Mouse (Mus musculus): ENCODE results near the gene Ccdc115. TPM values are rescaled to one million over a fixed set of nuclear protein-coding genes. Genes with fewer than 3 reads are reported as not detected.
A peak's percentile ranks its signal among the peaks of the same experiment; 100 is the strongest.

Ccdc115 gene
- polyA plus RNA-seq (2014; fragmentation: Nextera tagmentation; extraction: Ambion mirVana) = 51.9 and 55.4 TPM in 2 replicates

DNA sequence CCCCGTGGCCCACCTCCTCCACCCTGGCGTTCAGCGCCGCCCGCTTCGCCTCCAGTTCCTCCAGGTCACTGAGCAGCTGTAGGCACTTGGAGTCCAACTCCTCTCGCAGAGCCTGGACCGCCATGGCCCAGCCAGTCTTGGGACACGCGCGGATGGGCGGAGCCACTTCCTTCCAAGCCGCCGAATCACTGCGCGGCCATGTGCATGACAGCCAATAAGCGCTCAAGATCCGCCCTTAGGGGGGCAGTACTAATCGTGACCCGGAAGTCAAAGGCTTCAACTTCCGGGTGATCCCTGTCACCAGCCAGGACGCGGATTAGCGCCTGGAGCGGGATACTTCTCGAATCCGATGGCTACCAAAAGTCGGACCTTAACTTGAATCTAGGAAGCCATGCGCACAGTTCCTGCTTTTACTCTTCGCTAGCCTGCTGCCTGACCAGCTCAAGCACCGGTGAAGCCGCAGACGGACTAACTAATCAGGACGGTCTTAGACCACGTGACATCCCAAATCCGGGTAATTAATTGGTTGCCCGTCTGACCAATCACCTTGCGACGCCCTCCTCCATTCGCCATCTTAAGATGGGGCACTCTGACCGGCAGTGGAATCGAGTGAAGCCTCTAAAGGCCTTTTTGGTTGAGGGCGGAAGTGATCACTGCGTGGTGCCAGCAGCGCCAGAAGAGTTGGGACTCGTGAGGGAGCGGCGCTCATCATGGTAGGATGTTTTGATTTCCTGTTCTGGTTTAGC lies at the start of gene Ccdc115, which contains the start of gene Imp4:
Gene Ccdc115, minus strand, starts transcription at position 458 of the 746 bp plus-strand sequence.
Gene Imp4, plus strand, starts transcription at position 637 of the 746 bp plus-strand sequence.
- peak; percentile 96 for ATAC-seq (replicated peaks; ENCODE audit: insufficient number of reproducible peaks, low FRiP score, low TSS enrichment, low read depth)
- peak within 1 kb of the TSS; percentile 61 for H3K4me2 ChIP-seq (ENCODE audit: low read depth, low read length)
- WGBS = 0% methylated on average over 48 of the region's 48 CpGs

DNA sequence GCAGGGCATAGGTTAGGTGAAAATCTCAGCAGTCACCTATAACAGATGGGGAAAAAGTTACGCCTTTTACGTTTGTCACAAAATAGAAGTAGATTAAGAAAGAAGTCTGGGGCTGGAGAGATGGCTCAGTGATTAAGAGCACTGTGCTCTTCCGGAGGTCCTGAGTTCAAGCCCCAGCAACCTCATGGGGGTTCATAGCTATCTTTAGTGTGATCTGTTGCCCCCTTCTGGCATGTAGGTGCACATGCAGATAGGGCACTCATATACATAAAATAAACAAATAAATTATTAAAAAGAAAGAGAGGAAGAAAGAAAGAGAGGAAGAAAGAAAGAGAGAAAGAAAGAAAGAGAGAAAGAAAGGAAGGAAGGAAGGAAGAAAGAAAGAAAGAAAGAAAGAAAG lies 47.9 kb upstream of the Ccdc115 start:
- Histone ChIP-seq H3K27me3 (ENCODE audit: control insufficient read depth, insufficient read depth, low read length) (no peaks in the 10 kb centered on the region), H3K4me3 (ENCODE audit: low read depth, low read length) (no peak overlapping the region), H3K4me2 (ENCODE audit: low read depth, low read length) (no peak overlapping the region), H3K36me3 (replicated peaks; ENCODE audit: control insufficient read depth, insufficient read depth, low read depth, low read length) (no peaks in the 10 kb centered on the region), H3K4me1 (ENCODE audit: control insufficient read depth, insufficient read depth, low read length) (no peaks in the 10 kb centered on the region), H3K9me3 (replicated peaks; ENCODE audit: control insufficient read depth, low read length) (no peaks in the 10 kb centered on the region), H3K9ac (replicated peaks; ENCODE audit: low read length) (no peak overlapping the region), H3K27ac (replicated peaks; ENCODE audit: low read depth, low read length) (no peak overlapping the region)
- DNase-seq (ENCODE audit: low spot score) = no peak
- WGBS = 92% methylated on average over 3 of the region's 3 CpGs
- no peak for ATAC-seq (replicated peaks; ENCODE audit: insufficient number of reproducible peaks, low FRiP score, low TSS enrichment, low read depth)

More for the DNA sequence above, at the start of gene Ccdc115, which contains the start of gene Imp4:
- DNase-seq (ENCODE audit: low spot score) = peak; percentile 99
- H3K4me1 ChIP-seq (ENCODE audit: control insufficient read depth, insufficient read depth, low read length) = no peaks in the 10 kb centered on the region
- no peaks in the 10 kb centered on the region for H3K27me3 ChIP-seq (ENCODE audit: control insufficient read depth, insufficient read depth, low read length)
- H3K36me3 ChIP-seq (replicated peaks; ENCODE audit: control insufficient read depth, insufficient read depth, low read depth, low read length) = peaks cover 9% of the 10 kb centered on the region
- peak within 1 kb of the TSS; percentile 73 for H3K9ac ChIP-seq (replicated peaks; ENCODE audit: low read length)
- H3K9me3 ChIP-seq (replicated peaks; ENCODE audit: control insufficient read depth, low read length) = no peaks in the 10 kb centered on the region
- peak within 1 kb of the TSS; percentile 62; the same call in 1 of the 2 replicates for H3K27ac ChIP-seq (replicated peaks; ENCODE audit: low read depth, low read length)
- H3K4me3 ChIP-seq (ENCODE audit: low read depth, low read length) = peak within 1 kb of the TSS; percentile 73

DNA sequence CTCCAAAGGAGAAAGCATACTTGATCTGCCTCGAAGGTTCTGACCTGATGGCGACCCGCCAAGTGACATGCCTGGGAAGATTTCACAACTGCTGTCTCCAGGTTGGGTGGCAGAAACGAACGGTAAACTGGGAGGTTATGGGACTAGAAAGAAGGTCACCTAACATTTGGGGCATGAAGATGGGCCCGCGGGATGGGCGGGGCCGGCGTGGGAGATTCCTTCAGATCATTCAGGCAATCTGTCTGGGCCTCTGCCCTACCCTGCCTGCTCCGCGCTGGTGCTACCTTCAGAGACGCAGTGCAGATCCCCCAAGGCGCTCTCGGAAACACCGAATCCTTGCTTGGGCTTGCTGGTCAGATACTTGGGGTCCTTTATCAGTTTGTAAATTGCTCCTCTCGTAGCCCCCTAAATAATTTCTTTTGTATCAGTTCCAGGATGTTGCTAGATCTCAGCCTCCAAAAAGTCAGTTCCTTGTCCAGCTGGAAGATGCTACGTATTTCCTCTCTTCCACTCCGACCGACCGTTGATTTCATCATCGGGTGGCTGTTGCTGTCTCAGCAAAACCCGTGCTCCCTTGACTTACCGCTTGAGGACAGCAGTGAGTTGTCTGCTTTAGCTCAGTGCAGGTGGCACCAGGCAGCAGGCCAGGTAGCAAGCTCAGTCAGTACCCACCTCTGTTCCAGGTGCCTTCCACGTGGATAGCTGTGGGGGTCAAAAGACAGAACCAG lies 46.2 kb upstream of the Ccdc115 start:
- H3K4me3 ChIP-seq (ENCODE audit: low read depth, low read length) = no peak overlapping the region
- 9% methylated on average over 25 of the region's 25 CpGs for WGBS
- no peaks in the 10 kb centered on the region for H3K4me1 ChIP-seq (ENCODE audit: control insufficient read depth, insufficient read depth, low read length)
- no peaks in the 10 kb centered on the region for H3K9me3 ChIP-seq (replicated peaks; ENCODE audit: control insufficient read depth, low read length)
- H3K36me3 ChIP-seq (replicated peaks; ENCODE audit: control insufficient read depth, insufficient read depth, low read depth, low read length) = no peaks in the 10 kb centered on the region
- no peaks in the 10 kb centered on the region for H3K27me3 ChIP-seq (ENCODE audit: control insufficient read depth, insufficient read depth, low read length)
- H3K9ac ChIP-seq (replicated peaks; ENCODE audit: low read length) = no peak overlapping the region
- ATAC-seq (replicated peaks; ENCODE audit: insufficient number of reproducible peaks, low FRiP score, low TSS enrichment, low read depth) (no peak), DNase-seq (ENCODE audit: low spot score) (peak; percentile 59)
- H3K27ac ChIP-seq (replicated peaks; ENCODE audit: low read depth, low read length) = no peak overlapping the region
- H3K4me2 ChIP-seq (ENCODE audit: low read depth, low read length) = peak overlapping the region; percentile 37; the same call in 1 of the 2 replicates

DNA sequence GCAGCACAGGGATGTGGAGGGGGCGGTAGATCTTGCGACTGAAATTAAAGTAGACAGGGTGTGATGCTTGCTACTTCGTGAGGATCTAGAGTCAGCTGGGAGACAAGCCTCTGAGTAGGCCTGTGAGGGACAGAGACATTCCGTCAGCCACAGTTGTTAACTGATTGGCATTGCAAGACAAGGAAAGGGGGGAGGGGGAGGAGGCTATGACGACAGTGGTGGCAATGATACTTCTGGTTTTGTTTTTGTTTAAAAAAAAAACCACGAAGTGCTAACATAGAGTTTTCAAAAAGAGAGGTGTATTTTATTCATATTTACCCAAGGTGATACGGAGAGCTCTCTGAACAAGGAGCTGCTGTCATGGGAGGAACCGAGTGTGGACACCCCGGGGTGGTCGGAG lies 45.0 kb upstream of the Ccdc115 start:
- Histone ChIP-seq H3K4me2 (ENCODE audit: low read depth, low read length) (no peak overlapping the region), H3K27me3 (ENCODE audit: control insufficient read depth, insufficient read depth, low read length) (no peaks in the 10 kb centered on the region), H3K36me3 (replicated peaks; ENCODE audit: control insufficient read depth, insufficient read depth, low read depth, low read length) (no peaks in the 10 kb centered on the region), H3K9ac (replicated peaks; ENCODE audit: low read length) (no peak overlapping the region), H3K27ac (replicated peaks; ENCODE audit: low read depth, low read length) (no peak overlapping the region), H3K9me3 (replicated peaks; ENCODE audit: control insufficient read depth, low read length) (no peaks in the 10 kb centered on the region), H3K4me1 (ENCODE audit: control insufficient read depth, insufficient read depth, low read length) (no peaks in the 10 kb centered on the region), H3K4me3 (ENCODE audit: low read depth, low read length) (no peak overlapping the region)
- DNase-seq (ENCODE audit: low spot score) (no peak), ATAC-seq (replicated peaks; ENCODE audit: insufficient number of reproducible peaks, low FRiP score, low TSS enrichment, low read depth) (no peak)
- 74% methylated on average over 10 of the region's 10 CpGs for WGBS

DNA sequence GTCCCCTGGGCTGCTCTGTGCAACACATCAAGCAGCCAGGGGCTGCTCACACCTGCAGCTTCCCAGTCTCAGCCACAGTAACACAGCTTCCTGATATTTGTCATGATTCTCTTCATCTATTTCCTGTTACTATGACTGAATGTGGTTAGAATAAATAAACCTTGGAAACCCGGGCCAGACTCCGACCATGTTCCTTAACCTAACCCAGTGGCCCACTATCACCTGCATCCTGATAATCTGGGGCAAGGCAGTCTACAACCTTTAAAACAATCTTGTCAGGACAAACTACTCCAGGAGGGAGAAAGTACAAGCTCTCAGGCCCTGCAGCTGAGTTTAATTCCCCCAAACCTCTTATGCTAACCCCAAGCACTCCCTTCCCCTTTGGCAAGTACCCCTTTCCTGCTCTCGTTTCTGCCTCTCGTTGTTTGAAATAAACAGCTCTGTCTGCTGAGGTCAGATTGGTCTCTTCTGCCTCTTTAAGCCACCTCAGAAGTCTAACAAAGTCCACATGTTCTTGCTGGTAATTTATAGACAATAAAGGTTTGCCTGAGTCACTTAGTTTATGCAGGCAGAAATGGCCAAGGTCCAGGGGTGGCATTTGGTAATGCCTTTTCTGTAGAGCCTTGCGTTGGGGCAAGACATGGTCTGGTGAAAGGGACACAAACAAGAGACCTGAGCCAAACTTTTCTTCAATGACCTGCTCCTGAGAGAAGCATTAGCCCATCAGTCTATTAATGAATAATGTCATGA lies 42.6 kb upstream of the Ccdc115 start:
- H3K4me3 ChIP-seq (ENCODE audit: low read depth, low read length) = no peak overlapping the region
- WGBS = 65% methylated on average over 5 of the region's 5 CpGs

DNA sequence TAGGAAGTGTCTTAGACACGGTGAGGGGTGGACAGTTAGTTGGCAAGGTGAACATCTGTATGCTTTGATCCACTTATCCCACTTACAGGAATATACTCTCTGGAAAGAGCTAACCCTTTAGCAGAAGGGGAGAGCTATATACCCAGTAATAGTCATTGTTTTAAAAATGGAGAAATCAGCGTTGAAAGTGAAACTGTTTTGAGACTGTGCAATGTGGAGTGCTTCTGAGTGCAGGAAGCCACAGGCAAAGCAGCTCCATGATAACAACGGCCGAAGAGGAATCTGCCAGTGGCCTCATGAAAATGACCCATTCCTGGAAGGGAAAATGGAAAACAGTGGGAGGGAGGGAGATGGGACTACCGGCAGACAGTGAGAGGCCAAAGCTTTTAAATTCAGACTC lies 41.3 kb upstream of the Ccdc115 start:
- H3K9ac ChIP-seq (replicated peaks; ENCODE audit: low read length) = no peak overlapping the region
- no peak for DNase-seq (ENCODE audit: low spot score)
- H3K36me3 ChIP-seq (replicated peaks; ENCODE audit: control insufficient read depth, insufficient read depth, low read depth, low read length) = no peaks in the 10 kb centered on the region
- H3K4me1 ChIP-seq (ENCODE audit: control insufficient read depth, insufficient read depth, low read length) = no peaks in the 10 kb centered on the region
- H3K27me3 ChIP-seq (ENCODE audit: control insufficient read depth, insufficient read depth, low read length) = no peaks in the 10 kb centered on the region
- H3K27ac ChIP-seq (replicated peaks; ENCODE audit: low read depth, low read length) = no peak overlapping the region
- no peak for ATAC-seq (replicated peaks; ENCODE audit: insufficient number of reproducible peaks, low FRiP score, low TSS enrichment, low read depth)
- no peak overlapping the region for H3K4me2 ChIP-seq (ENCODE audit: low read depth, low read length)
- H3K9me3 ChIP-seq (replicated peaks; ENCODE audit: control insufficient read depth, low read length) = no peaks in the 10 kb centered on the region
- H3K4me3 ChIP-seq (ENCODE audit: low read depth, low read length) = no peak overlapping the region
- WGBS = 78% methylated on average over 5 of the region's 5 CpGs

More for the DNA sequence above, 42.6 kb upstream of the Ccdc115 start:
- Histone ChIP-seq H3K4me2 (ENCODE audit: low read depth, low read length) (no peak overlapping the region), H3K27ac (replicated peaks; ENCODE audit: low read depth, low read length) (no peak overlapping the region), H3K4me1 (ENCODE audit: control insufficient read depth, insufficient read depth, low read length) (no peaks in the 10 kb centered on the region), H3K9ac (replicated peaks; ENCODE audit: low read length) (no peak overlapping the region), H3K9me3 (replicated peaks; ENCODE audit: control insufficient read depth, low read length) (no peaks in the 10 kb centered on the region), H3K36me3 (replicated peaks; ENCODE audit: control insufficient read depth, insufficient read depth, low read depth, low read length) (no peaks in the 10 kb centered on the region), H3K27me3 (ENCODE audit: control insufficient read depth, insufficient read depth, low read length) (no peaks in the 10 kb centered on the region)
- DNase-seq (ENCODE audit: low spot score) = no peak
- ATAC-seq (replicated peaks; ENCODE audit: insufficient number of reproducible peaks, low FRiP score, low TSS enrichment, low read depth) = no peak

DNA sequence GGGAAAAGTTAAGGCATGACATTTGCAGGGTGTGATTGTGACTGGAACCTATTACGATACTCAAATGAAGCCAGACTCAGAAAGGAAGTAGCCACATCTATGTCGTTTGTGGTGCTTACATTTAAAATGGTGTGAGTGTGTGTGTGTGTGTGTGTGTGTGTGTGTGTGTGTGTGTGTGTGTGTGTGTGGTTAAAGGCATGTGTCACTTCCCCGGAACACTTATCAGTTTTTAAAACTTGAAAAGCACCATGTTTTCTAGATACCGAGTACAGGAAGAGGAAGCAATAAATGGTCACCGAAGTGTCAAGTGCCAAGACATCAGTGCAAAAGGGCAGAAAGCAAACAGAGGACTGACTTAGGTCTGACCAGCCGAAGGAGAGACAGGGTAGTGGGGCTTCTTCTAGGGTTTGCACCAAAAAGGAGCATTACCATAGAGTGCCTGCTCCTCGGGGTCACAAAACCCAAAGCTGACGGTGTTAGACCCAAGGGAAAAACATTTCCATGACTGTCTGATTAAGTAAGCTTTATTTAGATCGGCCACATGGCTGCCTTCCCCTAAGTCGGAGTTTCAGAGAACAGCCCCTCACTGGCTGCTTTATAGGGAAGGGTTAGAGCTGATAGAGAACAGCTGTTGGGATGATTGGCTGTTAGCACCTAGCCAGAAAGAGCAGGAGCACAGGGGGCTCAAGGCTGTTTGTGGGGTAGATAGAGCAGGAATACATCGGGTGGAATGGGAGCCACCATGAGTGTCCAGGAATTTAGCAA lies 39.6 kb upstream of the Ccdc115 start:
- Histone ChIP-seq H3K4me1 (ENCODE audit: control insufficient read depth, insufficient read depth, low read length) (no peaks in the 10 kb centered on the region), H3K9ac (replicated peaks; ENCODE audit: low read length) (no peak overlapping the region), H3K27ac (replicated peaks; ENCODE audit: low read depth, low read length) (no peak overlapping the region), H3K36me3 (replicated peaks; ENCODE audit: control insufficient read depth, insufficient read depth, low read depth, low read length) (no peaks in the 10 kb centered on the region), H3K27me3 (ENCODE audit: control insufficient read depth, insufficient read depth, low read length) (no peaks in the 10 kb centered on the region), H3K9me3 (replicated peaks; ENCODE audit: control insufficient read depth, low read length) (no peaks in the 10 kb centered on the region), H3K4me2 (ENCODE audit: low read depth, low read length) (no peak overlapping the region; the same call in 1 of the 2 replicates), H3K4me3 (ENCODE audit: low read depth, low read length) (no peak overlapping the region)
- WGBS = 52% methylated on average over 11 of the region's 11 CpGs
- peak; percentile 43 for DNase-seq (ENCODE audit: low spot score)
- ATAC-seq (replicated peaks; ENCODE audit: insufficient number of reproducible peaks, low FRiP score, low TSS enrichment, low read depth) = no peak
